Mouse (Mus musculus): ENCODE measurements around the gene Tnfsfm13.

Gene Tnfsfm13

DNA sequence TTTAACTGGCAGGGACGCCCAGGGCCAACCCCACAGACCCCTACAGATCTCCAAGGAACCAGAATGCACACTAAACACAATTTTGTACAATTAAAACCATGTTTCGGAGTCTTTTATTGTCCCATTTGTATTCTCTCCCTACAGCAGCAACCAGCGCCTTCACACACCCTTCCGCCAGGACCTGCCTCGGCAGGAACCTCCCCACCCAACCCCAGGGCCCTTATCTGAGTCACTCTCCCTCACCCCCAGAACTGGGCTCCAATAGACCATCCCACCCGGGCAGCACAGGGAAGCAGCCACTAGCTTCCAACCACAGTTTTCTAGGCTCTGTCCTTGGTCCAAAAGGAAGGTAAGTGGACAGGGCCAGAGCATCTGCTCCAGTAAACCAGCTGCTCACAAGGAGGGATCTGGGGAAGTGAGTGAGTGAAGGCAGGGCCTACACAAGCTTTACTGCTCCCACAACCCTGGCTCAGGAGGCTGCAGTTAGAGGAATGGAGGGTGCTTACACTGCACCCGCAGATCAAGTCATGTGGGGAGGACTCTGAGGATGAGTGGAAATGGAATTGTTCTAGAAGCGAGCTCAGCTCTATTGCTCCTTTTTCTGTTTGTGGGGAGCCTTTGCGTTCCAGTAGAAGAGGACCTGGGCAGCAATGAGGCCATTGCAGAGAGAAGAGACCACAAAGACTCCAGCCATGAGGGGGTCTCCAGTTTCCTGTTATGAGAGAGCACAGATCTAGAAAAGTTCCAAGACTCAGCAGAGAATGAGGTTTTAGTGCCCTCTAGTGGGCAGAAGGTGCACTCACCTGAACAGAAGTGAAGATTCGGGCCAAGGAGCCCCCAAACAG lies 39.1 kb downstream of the Tnfsfm13 start:
- DNase-seq (ENCODE audit: low read depth, low spot score): peak; percentile 79
- H3K36me3 ChIP-seq (ENCODE audit: control insufficient read depth, insufficient read depth, low read length, poor library complexity, severe bottlenecking): peaks cover 2% of the 10 kb centered on the region
- no peaks in the 10 kb centered on the region for H3K27me3 ChIP-seq (ENCODE audit: control insufficient read depth, insufficient read depth, low read length, poor library complexity, severe bottlenecking)

DNA sequence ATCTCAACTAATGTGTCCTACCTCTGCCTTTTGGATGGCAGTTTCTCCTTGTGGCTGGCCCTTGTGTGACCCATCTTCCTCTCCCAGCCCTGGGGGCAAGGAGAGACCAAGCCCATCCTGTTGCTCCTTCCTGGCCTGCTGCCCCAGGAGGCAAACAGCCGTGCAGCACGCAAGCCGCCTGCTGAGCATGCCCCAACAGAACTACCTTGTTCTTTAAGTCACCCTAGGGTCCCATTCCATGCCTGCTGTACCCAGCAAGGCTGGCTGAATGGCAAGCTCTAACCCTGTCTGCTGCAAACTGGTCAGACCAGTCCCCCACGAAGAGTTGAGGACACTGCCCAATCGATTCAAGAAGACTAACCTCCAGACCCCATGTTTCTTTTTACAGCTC lies 39.8 kb downstream of the Tnfsfm13 start:
- H3K27me3 ChIP-seq (ENCODE audit: control insufficient read depth, insufficient read depth, low read length, poor library complexity, severe bottlenecking): no peaks in the 10 kb centered on the region
- H3K36me3 ChIP-seq (ENCODE audit: control insufficient read depth, insufficient read depth, low read length, poor library complexity, severe bottlenecking): peaks cover 6% of the 10 kb centered on the region
- no peak for DNase-seq (ENCODE audit: low read depth, low spot score)

DNA sequence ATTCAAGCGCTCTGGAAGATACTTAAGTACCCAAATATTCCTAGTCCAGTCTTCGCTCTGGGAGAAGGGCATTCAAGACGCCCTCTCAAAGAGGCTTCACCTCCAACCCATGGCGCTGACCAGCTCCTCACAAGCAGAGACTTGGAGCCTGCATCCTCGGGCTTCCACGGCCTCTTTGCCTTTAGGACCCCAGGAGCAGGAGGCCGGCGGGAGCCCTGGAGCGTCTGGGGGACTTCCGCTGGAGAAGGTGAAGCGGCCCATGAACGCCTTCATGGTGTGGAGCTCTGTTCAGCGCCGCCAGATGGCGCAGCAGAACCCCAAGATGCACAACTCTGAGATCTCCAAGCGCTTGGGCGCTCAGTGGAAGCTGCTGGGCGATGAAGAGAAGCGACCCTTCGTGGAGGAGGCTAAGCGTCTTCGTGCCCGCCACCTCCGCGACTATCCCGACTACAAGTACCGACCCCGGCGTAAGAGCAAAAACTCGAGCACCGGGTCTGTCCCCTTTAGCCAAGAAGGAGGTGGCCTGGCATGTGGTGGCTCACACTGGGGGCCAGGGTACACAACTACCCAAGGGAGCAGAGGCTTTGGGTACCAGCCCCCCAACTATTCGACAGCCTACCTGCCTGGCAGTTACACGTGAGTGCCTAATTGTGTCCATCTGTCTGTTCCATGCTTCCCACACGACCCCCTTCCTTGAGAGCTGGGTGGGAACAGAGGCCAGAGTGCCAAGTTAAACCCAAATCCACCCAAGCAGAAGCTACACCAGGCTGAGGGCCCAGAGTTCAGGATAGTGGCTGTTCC lies 40.4 kb downstream of the Tnfsfm13 start, which contains the start of gene Sox15:
Sox15 (plus strand) TSS at position 51 of the 801 bp plus-strand sequence.
- Histone ChIP-seq H3K36me3 (ENCODE audit: control insufficient read depth, insufficient read depth, low read length, poor library complexity, severe bottlenecking) (peaks cover 11% of the 10 kb centered on the region), H3K27me3 (ENCODE audit: control insufficient read depth, insufficient read depth, low read length, poor library complexity, severe bottlenecking) (no peaks in the 10 kb centered on the region)
- DNase-seq (ENCODE audit: low read depth, low spot score): peak; percentile 72

DNA sequence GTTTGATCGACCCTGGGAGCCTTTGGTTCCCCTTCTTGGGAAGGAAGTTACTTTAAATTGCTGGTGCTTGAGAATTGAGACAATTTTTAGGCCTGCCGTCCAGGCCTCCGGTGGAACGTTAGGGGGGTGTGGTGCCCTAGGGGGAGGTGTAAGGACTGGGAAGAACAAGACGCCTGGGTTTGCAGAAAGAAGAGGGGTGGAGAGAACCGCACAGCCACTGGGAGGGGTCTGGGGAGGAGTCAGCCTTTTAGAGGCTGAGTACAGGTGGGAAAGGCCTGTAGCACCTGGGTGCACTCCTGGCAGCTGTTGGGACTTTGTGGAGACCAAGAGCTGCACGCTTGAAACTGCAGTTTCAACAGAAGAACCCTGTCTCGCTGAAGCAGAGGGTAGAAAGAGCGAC lies 41.1 kb downstream of the Tnfsfm13 start:
- H3K36me3 ChIP-seq (ENCODE audit: control insufficient read depth, insufficient read depth, low read length, poor library complexity, severe bottlenecking): peaks cover 17% of the 10 kb centered on the region
- H3K27me3 ChIP-seq (ENCODE audit: control insufficient read depth, insufficient read depth, low read length, poor library complexity, severe bottlenecking): no peaks in the 10 kb centered on the region
- no peak for DNase-seq (ENCODE audit: low read depth, low spot score)

DNA sequence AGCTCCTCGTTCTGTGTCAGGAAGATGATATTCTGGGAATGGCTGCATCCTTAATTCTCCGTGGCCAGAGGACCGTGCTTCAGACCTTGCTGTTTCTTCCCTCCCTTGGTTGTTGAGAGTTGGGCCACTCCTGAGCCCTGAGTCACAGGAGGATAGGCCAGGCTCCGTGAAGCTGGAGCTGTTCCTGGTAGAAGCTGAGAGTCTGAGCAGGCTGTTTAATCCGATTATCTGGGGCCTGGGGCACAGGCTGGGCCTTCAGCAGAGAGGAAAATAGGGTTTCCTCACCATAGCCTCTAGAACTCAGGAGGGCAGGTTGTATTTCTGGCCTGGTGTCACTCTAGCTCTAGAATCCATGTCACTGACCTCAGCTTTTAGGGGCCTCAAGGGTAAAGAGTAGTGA lies 42.5 kb downstream of the Tnfsfm13 start:
- no peaks in the 10 kb centered on the region for H3K27me3 ChIP-seq (ENCODE audit: control insufficient read depth, insufficient read depth, low read length, poor library complexity, severe bottlenecking)
- H3K36me3 ChIP-seq (ENCODE audit: control insufficient read depth, insufficient read depth, low read length, poor library complexity, severe bottlenecking): peaks cover 22% of the 10 kb centered on the region
- no peak for DNase-seq (ENCODE audit: low read depth, low spot score)

DNA sequence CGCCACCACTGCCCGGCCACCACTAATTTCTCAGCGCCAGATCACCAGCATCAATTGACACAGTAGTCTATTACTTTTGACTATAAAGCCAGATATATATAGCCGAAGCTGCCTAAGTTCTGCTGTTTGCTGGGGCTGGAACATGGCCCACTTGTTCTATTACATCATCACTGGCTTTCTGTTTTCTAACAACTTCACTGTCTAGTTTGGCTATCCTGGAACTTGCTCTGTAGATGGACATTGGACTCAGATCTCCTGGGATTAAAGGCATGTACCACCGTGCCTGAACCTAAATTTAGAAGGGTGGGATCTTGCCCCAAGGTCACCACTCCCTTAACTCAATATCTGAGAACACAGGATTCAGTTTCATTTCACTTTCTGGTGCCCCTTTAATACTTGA lies 50.0 kb downstream of the Tnfsfm13 start:
- Histone ChIP-seq H3K27me3 (ENCODE audit: control insufficient read depth, insufficient read depth, low read length, poor library complexity, severe bottlenecking) (no peaks in the 10 kb centered on the region), H3K36me3 (ENCODE audit: control insufficient read depth, insufficient read depth, low read length, poor library complexity, severe bottlenecking) (peaks cover 41% of the 10 kb centered on the region)
- no peak for DNase-seq (ENCODE audit: low read depth, low spot score)

DNA sequence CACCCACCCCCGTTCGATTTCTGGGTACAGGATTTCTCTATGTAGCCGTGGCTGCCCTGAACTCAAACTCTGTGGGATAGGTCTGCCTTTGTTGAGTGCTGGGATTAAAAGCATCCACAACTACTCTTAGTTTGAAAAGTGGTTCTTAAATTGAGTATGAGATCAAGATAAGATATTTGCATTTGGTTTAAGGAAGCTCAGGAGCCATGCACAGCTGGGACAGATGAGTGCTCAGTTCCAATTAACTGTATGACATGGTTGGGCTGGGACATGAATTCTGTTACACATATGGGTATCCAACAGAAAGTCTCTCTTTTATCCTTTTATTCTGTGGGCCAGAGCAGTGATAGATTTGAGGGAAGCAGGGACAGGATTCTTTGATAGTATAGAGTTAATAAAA lies 60.4 kb downstream of the Tnfsfm13 start:
- no peaks in the 10 kb centered on the region for H3K27me3 ChIP-seq (ENCODE audit: control insufficient read depth, insufficient read depth, low read length, poor library complexity, severe bottlenecking)
- no peak for DNase-seq (ENCODE audit: low read depth, low spot score)
- peaks cover 8% of the 10 kb centered on the region; the same call in 1 of the 2 replicates for H3K36me3 ChIP-seq (ENCODE audit: control insufficient read depth, insufficient read depth, low read length, poor library complexity, severe bottlenecking)

DNA sequence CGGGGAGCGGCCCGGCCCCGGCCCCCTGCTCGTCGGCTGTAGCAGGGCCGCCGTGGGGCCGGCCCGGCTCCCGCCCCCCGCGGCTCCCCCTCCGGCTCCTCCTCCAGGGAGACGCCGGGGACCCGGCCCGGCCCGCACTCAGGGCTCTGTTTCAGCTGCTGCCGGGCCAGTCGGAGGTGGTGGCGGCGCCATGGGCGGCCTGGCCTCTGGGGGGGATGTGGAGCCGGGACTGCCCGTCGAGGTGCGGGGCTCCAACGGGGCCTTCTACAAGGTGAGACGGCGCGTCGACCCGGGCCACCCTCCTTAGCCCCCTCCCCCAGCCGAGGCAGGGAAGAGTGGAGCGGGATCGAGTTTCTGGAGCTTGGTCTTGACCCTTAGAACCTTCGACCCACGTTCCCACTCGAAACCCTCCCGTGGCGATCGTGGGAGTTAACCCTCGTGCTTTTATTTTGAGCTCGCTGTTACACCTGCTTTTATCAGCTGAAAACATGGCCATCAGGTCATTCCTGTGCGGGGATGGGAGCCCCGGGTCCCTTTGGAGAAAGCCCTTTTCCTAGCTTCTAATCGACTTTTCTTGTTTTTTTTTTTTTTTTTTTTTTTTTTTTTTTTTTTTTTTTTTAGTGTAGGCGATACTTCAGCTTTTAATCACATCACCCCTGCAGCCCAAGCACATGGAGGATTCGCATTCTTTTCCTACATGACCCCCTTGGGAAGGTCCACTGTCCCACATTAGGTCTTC lies 62.6 kb downstream of the Tnfsfm13 start:
- H3K36me3 ChIP-seq (ENCODE audit: control insufficient read depth, insufficient read depth, low read length, poor library complexity, severe bottlenecking): 0 out of 2 replicates have a peak, but pooled peaks cover 1% of the 10 kb centered on the region
- H3K27me3 ChIP-seq (ENCODE audit: control insufficient read depth, insufficient read depth, low read length, poor library complexity, severe bottlenecking): no peaks in the 10 kb centered on the region
- no peak for DNase-seq (ENCODE audit: low read depth, low spot score)
